Mouse (Mus musculus): ENCODE results near the gene Dolk.
A peak's percentile ranks its signal among the peaks of the same experiment; 100 is the strongest.

The Dolk gene

DNA sequence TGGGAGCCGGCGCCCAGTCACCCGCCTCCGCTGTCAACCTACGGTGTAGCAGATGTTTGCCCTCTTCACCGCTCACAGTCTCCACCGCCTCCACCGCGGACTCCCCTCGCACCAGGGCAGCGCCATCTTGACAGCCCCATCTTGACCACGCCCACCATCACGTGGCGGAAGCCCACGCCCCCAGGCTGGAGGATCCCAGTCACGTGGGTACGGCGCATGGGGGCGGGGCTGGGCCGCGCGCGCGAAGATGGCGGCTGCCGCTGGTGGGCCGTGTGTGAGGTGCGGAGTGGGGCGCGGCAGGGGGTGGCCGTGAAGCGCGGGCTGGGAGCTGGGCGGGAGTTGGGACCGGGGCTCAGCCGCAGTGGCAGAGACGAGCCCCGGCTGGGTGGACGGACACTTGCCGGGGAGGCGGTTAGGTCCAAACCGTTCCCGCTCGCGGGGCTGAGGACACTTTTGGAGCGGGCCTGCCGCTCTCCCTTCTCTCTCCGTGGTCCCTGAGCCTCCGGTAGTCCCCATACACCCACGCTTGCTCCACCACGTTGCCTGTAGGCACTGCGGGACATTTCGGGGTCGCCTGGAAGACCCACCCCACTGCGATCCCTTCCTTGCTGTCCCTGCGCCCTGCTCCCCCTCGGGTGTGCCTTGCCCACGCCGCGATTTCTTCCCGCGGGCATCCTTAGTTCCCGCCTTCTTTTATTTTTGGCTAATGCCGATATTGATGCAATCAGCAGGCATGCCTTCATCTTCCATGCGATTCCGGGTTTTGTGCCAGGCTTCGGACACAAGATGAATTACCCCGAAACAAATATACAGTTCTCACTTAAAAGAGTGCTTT is at the start of gene Dolk, which contains the start of gene Nup188:
Dolk (minus strand) TSS at position 143 of the 835 bp plus-strand sequence.
Nup188 (plus strand) TSS at position 206 of the 835 bp plus-strand sequence.
- peak; percentile 79 for DNase-seq (ENCODE audit: low read depth, low spot score)

DNA sequence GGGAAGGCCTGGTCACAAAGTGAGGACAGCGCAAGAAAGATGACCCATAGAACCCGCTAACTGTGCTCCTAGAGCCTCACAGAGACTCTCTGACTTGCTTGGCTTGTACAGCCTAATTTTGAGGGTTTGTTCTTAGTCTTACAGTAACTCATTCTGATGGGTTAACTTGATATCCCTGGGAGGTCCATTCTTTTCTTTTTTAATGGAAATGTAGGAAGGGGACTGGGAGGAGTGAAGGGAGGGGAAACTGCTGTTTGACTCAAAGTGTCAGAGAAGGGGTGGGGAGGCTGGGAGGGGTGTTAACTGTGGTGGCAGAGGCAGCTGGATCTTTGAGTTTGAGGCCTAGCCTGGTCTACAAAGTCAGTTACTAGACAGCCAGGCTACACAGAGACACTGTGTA is 49.2 kb upstream of the Dolk start:
- DNase-seq (ENCODE audit: low read depth, low spot score): no peak

DNA sequence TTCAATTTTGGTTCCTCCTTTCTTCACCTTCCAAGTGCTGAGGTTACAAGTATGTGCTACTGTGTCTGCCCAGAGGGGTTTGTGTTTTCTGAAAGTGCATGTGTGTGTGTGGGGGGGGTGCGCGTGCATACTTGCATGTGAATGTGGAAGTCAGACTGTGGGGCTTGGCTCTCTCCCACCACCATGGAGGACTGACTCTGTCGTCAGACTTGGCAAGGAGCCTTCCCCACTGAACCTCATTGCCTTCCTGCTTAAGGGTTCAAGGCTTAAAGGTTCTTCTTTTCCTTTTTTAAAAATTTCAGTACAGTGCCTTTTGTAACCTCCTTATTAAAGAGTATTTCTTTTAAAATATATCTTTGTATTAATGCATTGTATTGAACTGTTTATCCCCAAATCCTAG is 42.7 kb upstream of the Dolk start:
- DNase-seq (ENCODE audit: low read depth, low spot score): no peak

DNA sequence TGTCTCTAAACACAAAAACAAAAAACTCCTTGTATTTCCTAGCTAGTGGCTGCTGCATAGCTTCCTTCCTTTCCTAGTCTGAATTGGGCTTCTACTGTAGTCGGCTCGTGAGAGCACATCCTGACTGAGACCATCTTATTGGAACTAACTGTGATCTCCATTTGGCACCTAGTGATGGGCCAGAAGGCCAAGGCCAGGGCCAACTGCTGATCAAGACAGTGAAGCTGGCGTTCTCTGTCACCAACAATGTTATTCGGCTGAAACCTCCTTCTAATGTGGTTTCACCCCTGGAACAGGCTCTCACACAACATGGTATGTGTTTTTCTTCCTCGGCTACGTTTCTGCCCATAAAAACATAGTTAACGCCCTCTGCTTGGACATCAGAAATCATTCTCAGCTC is 41.1 kb upstream of the Dolk start:
- DNase-seq (ENCODE audit: low read depth, low spot score): no peak

DNA sequence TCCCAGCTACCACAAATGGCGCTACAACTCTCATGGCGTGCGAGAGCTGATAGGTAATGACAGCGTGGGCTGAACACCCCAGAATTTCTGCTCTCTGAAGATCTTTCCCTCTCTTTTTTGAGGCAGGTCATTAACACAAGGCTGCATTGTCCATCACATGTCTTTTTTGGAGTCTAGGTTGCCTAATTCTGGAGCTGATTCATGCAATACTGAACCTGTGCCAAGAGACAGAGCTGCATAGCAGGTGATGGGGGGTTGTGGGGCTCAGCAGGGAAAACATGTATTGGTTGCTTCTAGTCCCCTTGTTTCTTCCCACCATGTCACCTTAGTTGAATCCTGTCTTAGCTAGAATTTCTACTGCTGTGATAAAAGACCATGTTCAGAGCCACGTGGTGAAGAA is 39.2 kb upstream of the Dolk start:
- DNase-seq (ENCODE audit: low read depth, low spot score): no peak

DNA sequence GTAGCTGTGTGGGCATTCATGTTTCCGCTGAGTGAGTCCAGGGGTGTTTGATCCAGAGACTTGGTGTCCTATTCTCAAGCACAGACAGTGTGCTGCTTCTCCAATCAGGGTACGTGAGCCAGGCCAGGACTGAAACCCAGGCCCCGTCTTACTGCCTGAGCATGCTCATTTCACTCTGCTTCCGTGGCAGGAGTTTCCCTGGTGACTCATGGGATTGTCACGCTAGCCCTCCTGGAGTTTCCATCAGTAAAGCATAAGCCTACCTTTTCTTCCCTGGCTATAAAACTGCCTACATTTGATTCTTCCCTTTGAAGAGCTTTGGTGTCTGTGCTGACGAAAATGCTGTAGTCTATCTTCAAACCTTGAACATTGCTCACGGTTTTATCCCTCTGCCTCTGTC is 37.0 kb upstream of the Dolk start:
- DNase-seq (ENCODE audit: low read depth, low spot score): no peak

DNA sequence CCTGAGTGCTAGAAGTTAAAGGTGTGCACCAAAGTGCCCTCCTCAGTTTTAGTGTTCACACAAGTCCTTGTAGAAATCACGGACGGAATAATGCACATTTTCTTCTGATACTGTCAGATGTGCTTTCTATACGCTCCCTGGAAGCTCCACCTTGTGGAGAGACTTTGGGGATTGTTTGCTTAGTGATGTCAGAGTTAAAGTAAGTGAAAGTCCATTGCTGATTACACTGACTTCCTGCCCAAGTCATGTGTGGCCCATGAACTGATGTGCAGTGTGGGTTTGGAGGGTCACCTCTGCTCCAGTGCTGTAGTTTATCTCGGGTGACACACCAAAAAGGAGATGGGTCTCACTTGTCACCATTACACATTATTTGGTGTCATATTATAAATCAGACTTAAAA is 33.1 kb upstream of the Dolk start:
- no peak for DNase-seq (ENCODE audit: low read depth, low spot score)

DNA sequence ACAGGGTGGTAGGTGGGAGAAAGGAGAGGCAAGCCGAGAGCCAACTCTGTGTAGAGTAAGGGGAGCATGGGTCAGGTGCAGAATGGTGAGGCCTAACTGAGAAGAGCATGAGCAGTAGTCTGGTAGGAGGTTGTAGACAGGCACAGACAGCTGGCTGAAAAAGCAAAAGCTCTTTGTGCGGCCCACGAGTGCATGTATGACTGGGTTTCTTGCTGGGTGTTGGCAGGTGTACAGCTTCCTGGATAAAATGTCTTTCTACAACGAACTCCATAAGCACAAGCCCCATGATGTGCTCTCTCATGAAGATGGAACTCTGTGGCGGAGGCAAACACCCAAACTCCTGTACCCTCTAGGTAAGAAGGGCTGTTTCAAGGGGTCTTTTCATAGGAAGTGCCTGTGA is 30.8 kb upstream of the Dolk start:
- DNase-seq (ENCODE audit: low read depth, low spot score): no peak

DNA sequence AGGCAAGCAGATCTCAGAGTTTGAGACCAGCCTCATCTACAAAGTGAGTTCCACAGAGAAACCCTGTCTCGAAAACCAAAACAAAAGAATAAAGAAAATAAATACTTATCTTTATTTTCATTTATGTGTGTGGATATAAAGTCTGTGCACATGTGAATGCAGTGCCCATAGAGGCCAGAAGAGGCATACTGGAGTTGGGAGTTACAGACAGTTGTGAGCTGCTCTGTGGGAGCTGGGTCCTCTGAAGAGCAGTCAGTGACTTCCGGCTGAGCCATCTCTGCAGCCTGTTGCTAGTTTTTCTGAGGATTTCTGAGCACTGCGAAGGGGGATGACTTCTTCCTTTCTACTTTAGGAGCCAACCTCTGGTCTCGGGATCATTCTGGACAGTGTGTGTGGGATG is 30.0 kb upstream of the Dolk start:
- no peak for DNase-seq (ENCODE audit: low read depth, low spot score)

DNA sequence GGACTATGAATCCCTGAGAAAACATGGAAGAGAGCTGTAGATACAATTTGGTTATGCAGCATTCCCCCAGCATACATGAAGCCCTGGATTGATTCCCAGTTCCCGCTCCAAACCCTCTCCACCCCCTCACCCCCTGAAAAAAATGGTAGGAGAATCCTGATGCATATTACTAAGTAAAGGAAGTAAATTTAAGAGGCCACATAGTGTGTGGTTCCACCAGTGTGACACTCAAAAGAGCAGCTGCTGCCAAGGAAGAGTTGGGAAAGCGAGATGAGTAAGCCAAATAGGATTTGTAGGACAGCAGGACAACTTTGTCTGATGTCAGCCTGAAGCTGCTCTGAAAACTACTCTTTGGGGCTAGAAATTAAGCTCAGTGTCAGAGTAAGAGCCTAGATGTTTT is 25.3 kb upstream of the Dolk start:
- peak; percentile 41 for DNase-seq (ENCODE audit: low read depth, low spot score)

DNA sequence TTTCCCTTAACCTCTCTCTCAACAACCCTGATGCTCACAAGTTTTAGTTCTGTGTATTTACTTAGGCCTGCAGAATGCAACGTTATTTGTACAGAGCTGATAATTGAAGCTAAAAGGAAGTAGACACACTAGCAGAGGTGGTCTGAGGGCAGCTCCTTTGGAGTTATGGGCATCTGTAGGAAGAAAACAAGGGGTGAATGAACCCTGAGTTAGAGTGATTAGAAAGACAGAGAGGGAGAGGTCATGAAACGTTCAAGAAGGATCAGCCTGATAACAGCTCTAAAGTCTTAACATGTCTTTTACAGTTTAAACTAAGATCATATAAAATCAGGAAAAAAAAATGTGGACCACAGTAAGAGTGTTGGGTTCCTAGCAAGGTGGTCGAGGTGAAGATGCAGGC is 23.2 kb upstream of the Dolk start:
- DNase-seq (ENCODE audit: low read depth, low spot score): no peak

DNA sequence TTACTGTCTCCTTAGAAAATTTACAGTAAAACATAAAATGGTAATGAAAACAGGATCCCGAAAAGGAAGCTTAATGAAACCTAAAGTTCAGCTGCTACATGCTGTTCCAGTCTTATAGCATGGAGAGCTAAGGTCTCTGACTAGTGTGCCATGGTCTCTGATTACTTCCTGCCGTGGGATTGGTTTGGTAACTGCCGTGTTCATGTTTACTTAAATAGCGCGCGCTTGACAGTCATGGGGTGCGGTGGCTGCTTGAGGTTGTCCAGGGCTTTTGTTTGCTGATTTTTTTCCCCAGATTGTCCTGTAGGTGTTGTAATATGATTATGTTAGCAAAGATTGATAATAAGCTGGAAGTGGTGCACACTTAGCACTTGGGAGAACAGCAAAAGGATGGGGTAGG is 20.0 kb upstream of the Dolk start:
- DNase-seq (ENCODE audit: low read depth, low spot score): no peak

DNA sequence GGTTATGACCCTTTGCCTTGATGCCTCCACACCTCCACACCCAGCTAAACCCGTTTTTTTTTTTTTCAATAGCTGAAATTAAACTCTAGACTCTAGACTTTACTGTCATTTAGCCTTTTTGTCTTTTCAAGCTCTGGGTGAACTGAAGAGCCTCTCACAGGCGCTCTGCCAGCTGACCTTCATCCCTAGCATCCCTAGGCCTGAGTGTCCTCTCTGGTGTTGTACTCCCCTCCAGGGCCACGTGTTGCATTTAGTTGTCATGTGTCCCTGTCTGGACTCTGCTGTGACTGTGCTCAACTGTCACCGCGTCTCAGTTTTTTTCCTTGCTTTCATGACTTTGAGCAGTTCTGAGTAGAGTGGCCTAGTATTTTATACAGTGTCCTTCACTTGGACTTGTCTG is 13.8 kb upstream of the Dolk start:
- DNase-seq (ENCODE audit: low read depth, low spot score): no peak

DNA sequence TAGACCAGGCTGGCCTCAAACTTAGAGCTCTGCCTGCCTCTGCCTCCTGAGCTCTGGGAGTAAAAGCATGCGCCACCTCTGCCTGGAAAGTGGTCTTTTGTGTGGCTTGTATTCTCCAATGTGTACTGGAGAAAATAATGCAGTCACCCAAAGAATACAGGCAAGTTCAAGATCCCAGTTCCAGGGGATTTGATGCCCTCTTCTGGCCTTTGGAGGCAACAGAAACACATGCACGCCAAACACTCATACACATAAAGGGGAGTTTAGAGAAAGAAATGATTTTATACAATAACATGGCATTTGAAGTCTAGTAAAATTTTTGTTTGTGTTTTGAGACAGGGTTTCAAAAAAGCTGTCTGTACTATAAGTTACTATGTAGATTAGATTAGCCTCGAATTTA is 13.4 kb upstream of the Dolk start:
- no peak for DNase-seq (ENCODE audit: low read depth, low spot score)

DNA sequence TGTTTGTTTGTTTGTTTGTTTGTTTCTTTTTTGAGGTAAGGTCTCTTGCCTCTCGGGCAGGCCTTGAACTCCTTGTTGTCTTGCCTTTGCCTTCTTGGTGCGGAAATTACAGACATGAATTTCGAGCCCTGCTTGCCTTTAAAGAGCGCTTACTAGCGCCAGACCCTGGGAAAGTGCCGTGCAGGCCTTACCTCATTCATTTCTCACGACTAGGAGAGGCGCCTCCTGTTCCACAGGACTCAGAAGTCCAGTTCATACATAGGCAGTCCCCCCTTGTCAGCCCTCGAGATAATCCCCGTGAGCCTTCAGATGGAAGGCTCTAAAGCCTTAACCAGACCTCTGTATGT is 866 bp upstream of the Dolk start:
- DNase-seq (ENCODE audit: low read depth, low spot score): no peak

DNA sequence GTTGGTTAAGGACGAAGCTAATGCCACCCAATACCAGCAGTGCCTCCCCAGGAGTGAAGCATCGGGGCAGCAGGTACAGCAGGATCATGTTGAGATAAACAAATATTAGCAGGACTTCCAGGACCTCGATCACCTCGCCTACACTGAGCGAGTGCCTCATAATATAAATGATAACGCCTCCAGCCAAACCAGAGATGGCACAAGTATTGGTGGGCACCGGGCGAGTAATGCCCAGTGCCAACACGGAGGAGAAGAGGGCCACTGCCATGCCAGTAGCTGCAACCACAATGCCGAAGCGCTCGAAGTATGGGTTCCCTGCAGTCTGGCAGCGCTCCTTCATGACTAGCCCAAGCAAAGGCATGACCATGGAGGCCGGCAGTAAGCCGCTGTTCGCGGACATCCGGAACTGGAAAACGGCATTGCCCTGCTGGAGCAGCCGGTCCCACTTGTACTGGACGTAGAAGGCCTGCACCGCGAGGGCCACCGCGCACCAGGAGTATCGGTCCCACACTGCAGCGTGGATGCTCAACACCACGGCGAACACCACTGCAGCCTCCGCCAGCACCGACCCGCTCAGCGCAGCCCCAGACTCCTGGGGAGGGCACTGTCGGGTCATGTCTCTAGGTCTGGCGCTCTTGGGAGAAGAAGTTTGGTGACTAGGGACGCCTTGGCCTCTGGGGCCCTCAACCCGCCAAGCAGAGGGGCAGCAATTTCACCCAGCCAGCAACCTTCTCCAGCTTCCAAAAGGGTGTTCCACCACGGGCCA is 535 bp downstream of the Dolk start:
- no peak for DNase-seq (ENCODE audit: low read depth, low spot score)

DNA sequence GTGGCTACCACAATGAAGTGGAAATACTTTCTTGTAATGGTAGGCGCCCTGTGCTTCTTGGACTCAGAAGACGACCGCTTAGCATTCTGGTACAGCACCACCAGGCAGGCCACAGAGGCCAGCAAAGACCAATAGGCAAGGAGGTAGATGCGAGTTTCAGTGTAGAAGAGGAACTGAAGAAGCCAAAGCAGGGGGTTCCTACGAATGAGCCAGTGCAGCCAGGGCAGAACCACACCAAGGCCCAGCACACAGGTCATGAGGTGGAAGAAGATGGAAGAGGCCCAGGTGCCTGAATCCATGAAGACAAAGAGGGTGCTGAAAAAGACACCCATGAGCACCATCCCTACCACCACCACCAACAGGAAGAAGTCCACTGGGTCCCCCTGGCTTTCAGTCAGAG is 1.1 kb downstream of the Dolk start:
- no peak for DNase-seq (ENCODE audit: low read depth, low spot score)

DNA sequence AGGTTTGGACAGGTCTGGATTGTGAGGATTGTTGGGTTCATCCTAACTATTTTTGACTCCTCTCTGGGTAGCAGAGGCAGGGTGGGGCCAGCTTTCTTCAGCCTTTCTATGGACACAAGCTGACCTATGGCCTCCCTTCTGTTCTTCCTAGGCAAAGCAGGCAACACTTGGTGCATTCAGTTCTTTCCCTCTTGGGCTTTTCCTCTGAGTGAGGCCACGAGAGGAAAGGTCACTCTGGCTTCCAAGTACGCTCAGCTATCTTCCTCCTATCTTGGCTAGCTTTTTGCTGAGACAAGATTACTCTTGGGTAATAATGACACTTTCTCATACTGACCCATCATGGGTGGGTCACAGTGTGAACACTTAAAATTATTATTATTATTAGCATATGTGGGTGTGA is 2.9 kb downstream of the Dolk start:
- no peak for DNase-seq (ENCODE audit: low read depth, low spot score)

DNA sequence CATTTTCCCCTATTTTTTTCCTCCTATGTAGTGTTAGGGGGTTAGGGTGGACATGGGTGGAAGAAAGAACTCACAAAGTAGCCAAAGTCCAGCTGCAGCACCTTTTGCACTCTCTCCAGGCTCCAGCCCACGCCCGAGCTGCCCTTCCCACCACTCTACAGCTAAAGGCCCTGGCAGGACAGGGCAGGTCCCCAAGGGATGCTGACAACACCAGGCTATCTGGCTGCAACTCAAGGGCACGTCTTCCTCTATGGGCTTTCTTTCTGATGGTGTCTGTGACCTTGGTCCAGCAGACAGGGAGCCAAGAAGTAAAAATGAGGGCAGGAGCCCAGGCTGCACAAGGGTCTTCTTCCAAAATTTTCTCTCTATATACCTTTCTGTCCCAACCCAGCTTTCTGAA is 4.5 kb downstream of the Dolk start:
- no peak for DNase-seq (ENCODE audit: low read depth, low spot score)

DNA sequence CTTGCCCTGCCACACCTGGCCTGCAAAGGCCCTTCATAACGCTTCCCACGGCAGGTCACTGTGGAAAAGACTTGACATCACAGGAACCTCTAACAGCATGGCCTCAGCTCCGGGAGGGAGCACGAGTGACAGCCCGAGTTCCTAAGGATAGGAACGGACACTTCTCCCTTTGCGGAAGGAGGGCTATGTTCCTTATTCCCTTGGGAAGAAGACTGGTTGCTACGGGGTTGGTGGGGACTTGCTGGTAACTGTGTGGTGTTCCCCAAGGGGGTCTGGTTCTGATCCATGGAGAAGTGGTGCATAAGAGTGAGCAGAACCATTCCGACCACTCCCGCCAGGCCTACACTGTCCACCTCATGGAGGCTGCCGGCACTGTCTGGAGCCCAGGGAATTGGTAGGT is 5.4 kb downstream of the Dolk start, which contains the start of gene Gm28038:
Gm28038 (plus strand) TSS at position 301 of the 400 bp plus-strand sequence.
- DNase-seq (ENCODE audit: low read depth, low spot score): no peak

DNA sequence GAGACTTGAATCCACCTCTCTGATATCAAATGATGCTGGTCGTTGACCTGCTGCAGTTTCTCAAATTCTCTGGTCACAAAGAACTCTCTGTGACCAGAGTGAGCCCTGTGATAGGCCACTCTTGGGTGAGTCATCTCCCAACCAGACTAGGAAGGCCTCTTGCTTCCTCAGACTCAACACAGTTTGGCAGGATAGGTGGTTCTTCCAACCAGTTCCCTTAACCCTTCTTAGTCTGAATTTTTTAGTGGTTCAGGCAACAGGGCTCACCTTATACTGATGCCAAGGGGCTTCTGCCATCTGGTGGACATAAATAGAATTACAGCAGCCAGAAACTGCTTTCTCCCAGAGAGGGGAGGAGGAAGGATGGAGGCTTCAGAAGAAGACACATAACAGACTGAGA is 16.0 kb downstream of the Dolk start:
- DNase-seq (ENCODE audit: low read depth, low spot score): peak; percentile 76

DNA sequence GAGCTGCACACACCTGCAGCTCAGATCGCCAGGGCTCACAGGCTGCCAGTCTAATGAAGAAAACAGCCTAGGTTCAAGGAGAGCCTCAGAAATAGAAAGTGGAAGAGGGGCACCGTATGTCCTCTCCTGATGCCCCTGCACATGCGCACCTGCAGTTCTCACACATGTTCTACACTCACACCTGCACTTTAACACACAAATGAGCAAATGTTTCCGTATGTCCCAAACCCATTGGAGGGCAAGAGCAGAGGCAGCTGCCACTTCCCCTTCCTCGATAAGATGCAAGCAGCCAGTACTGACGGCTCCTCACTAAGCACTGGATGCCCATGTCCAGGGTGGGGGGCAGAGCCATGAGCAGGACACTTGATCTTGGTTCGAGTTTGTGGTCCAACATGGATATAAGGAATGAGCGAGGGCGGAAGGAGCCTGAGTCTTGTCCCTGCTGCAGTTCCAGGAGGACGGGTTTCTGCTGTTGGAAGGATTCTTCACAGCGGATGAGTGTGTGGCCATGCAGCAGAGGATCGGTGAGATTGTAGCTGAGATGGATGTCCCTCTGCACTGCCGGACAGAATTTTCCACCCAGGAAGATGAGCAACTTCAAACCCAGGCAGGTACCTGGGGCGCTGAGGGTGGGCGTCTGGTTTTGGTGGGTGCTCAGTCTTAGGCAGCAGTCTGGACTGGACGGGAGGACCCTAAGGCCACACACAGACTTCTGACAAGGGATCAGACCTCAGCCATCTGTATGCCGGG is 16.7 kb downstream of the Dolk start:
- DNase-seq (ENCODE audit: low read depth, low spot score): no peak
